Mouse (Mus musculus) CH12.LX (cell line): ENCODE data around the gene Dnah3. TPM values are rescaled to one million over a fixed set of nuclear protein-coding genes. Genes with fewer than 3 reads are reported as not detected.
A peak's percentile ranks its signal among the peaks of the same experiment; 100 is the strongest.

Source experiments
- DNase-seq: peaks from one replicate; pipeline ENCODE4 v3.0.0-alpha.2; 2013; ENCODE audit errors: extremely low read depth
- H3K27ac ChIP-seq: 2 replicates; pipeline ENCODE4 v1.5.1; 2012; ENCODE audit warnings: low read depth, mild to moderate bottlenecking, control low read depth, moderate library complexity; ENCODE audit not compliant: insufficient read depth
- H3K27me3 ChIP-seq: replicated peaks from 2 replicates; pipeline ENCODE3; 2012; ENCODE audit warnings: inconsistent platforms
- H3K36me3 ChIP-seq, 2 experiments: replicated peaks in 1 of 2; 2 replicates each; pipeline versions ENCODE3 to v1.6.1; 2012; ENCODE audit warnings: inconsistent platforms in 1 of 2, low read length in 1 of 2, mild to moderate bottlenecking in 1 of 2, mixed read lengths in 1 of 2, moderate library complexity in 1 of 2; ENCODE audit not compliant: control insufficient read depth in 1 of 2, insufficient read depth in 1 of 2
- H3K4me1 ChIP-seq, 2 experiments: 2 replicates each; pipeline ENCODE4 v1.6.1; 2012; ENCODE audit warnings: inconsistent platforms in 1 of 2, moderate library complexity in 1 of 2; ENCODE audit not compliant: insufficient read depth in 2 of 2, control insufficient read depth in 1 of 2
- H3K4me2 ChIP-seq: 2 replicates; pipeline ENCODE4 v1.6.1; 2012; ENCODE audit warnings: low read depth, mild to moderate bottlenecking, control low read depth; ENCODE audit not compliant: poor library complexity, insufficient read depth, severe bottlenecking
- H3K4me3 ChIP-seq, 3 experiments: fragments of 150-350 bp in 1 of 3; sonication (generic) in 1 of 3; replicated peaks in 1 of 3; 2 replicates each; pipeline versions ENCODE3 to v1.5.1; 2011 to 2012; ENCODE audit warnings: low read depth in 2 of 3, low read length in 2 of 3, mild to moderate bottlenecking in 2 of 3, moderate library complexity in 2 of 3, control low read depth in 1 of 3, improper control_type of control experiment in 1 of 3, inconsistent platforms in 1 of 3, mixed read lengths in 1 of 3; ENCODE audit not compliant: poor library complexity in 1 of 3
- H3K79me2 ChIP-seq: replicated peaks from 2 replicates; pipeline ENCODE4 v1.6.1; 2012; ENCODE audit warnings: mild to moderate bottlenecking, moderate library complexity; ENCODE audit not compliant: control insufficient read depth, poor library complexity, insufficient read depth, severe bottlenecking; ENCODE audit errors: extremely low read depth
- H3K9ac ChIP-seq: 2 replicates; pipeline ENCODE4 v1.6.1; 2012; ENCODE audit warnings: low read depth, mild to moderate bottlenecking, control low read depth, moderate library complexity; ENCODE audit not compliant: insufficient read depth
- H3K9me3 ChIP-seq: replicated peaks from 2 replicates; pipeline ENCODE3; 2012; ENCODE audit warnings: low read length, inconsistent platforms, mixed read lengths
- CHD1 ChIP-seq: IDR thresholded peaks from 2 replicates; pipeline ENCODE4 v1.6.1; 2012; ENCODE audit warnings: low read depth, low read length, improper control_type of control experiment, inconsistent platforms
- CTCF ChIP-seq, 2 experiments: IDR thresholded peaks in 1 of 2; conservative IDR thresholded peaks in 1 of 2; 2 replicates each; pipeline ENCODE4 v1.5.1; 2011 to 2012; ENCODE audit warnings: low read depth in 2 of 2, low read length in 2 of 2, improper control_type of control experiment in 1 of 2, inconsistent platforms in 1 of 2, mild to moderate bottlenecking in 1 of 2, moderate library complexity in 1 of 2
- E2F4 ChIP-seq: IDR thresholded peaks from 2 replicates; pipeline ENCODE4 v1.6.1; 2011; ENCODE audit warnings: low read depth, low read length, improper control_type of control experiment; ENCODE audit not compliant: insufficient replicate concordance
- ELF1 ChIP-seq: IDR thresholded peaks from 2 replicates; pipeline ENCODE4 v1.6.1; 2014; ENCODE audit warnings: low read depth, mild to moderate bottlenecking, inconsistent platforms, low read length, improper control_type of control experiment
- ETS1 ChIP-seq: conservative IDR thresholded peaks from 2 replicates; pipeline ENCODE4 v1.6.1; 2012; ENCODE audit warnings: low read depth, mild to moderate bottlenecking, inconsistent platforms, low read length, improper control_type of control experiment, moderate library complexity
- GABPA ChIP-seq: IDR thresholded peaks from 2 replicates; pipeline ENCODE4 v1.6.1; 2012; ENCODE audit warnings: low read depth, low read length, improper control_type of control experiment, inconsistent platforms; ENCODE audit not compliant: insufficient replicate concordance
- HCFC1 ChIP-seq: IDR thresholded peaks from 2 replicates; pipeline ENCODE4 v1.6.1; 2012; ENCODE audit warnings: low read depth, mild to moderate bottlenecking, inconsistent platforms, low read length, improper control_type of control experiment
- JUN ChIP-seq: IDR thresholded peaks from 2 replicates; pipeline ENCODE4 v1.6.1; 2011; ENCODE audit warnings: low read depth, mild to moderate bottlenecking, low read length, improper control_type of control experiment, moderate library complexity; ENCODE audit not compliant: insufficient read depth
- KAT2A ChIP-seq: IDR thresholded peaks from 2 replicates; pipeline ENCODE4 v1.6.1; 2012; ENCODE audit warnings: low read length, improper control_type of control experiment, inconsistent platforms; ENCODE audit not compliant: insufficient replicate concordance
- MAFK ChIP-seq: IDR thresholded peaks from 2 replicates; pipeline ENCODE4 v1.6.1; 2011; ENCODE audit warnings: low read length, improper control_type of control experiment; ENCODE audit not compliant: insufficient replicate concordance
- MAX ChIP-seq: IDR thresholded peaks from 2 replicates; pipeline ENCODE4 v1.6.1; 2011; ENCODE audit warnings: low read length, improper control_type of control experiment
- MAZ ChIP-seq: IDR thresholded peaks from 2 replicates; pipeline ENCODE4 v1.6.1; 2012; ENCODE audit warnings: low read depth, mild to moderate bottlenecking, inconsistent platforms, low read length, improper control_type of control experiment, moderate library complexity
- MEF2A ChIP-seq: IDR thresholded peaks from 2 replicates; pipeline ENCODE4 v1.6.1; 2014; ENCODE audit warnings: low read depth, mild to moderate bottlenecking, inconsistent platforms, low read length, improper control_type of control experiment, borderline replicate concordance
- MYC ChIP-seq: IDR thresholded peaks from 2 replicates; pipeline ENCODE4 v1.6.1; 2011; ENCODE audit warnings: low read depth, mild to moderate bottlenecking, improper control_type of control experiment, low read length
- NELFE ChIP-seq: IDR thresholded peaks from 2 replicates; pipeline ENCODE4 v1.6.1; 2011; ENCODE audit warnings: low read depth, low read length, improper control_type of control experiment
- NRF1 ChIP-seq: IDR thresholded peaks from 2 replicates; pipeline ENCODE4 v1.6.1; 2014; ENCODE audit warnings: low read depth, mild to moderate bottlenecking, inconsistent platforms, low read length, improper control_type of control experiment, moderate library complexity
- POLR2A ChIP-seq: IDR thresholded peaks from 2 replicates; pipeline ENCODE4 v1.6.1; 2011; ENCODE audit warnings: low read depth, mild to moderate bottlenecking, improper control_type of control experiment, low read length
- RAD21 ChIP-seq: IDR thresholded peaks from 2 replicates; pipeline ENCODE4 v1.6.1; 2011; ENCODE audit warnings: low read depth, mild to moderate bottlenecking, low read length, improper control_type of control experiment, moderate library complexity
- SIN3A ChIP-seq: IDR thresholded peaks from 2 replicates; pipeline ENCODE4 v1.6.1; 2012; ENCODE audit warnings: low read length, improper control_type of control experiment, inconsistent platforms
- SMC3 ChIP-seq: IDR thresholded peaks from 2 replicates; pipeline ENCODE4 v1.6.1; 2011; ENCODE audit warnings: low read depth, low read length, improper control_type of control experiment
- TBP ChIP-seq: conservative IDR thresholded peaks from 2 replicates; pipeline ENCODE4 v1.6.1; 2011; ENCODE audit warnings: low read depth, low read length, improper control_type of control experiment
- TCF12 ChIP-seq: IDR thresholded peaks from 2 replicates; pipeline ENCODE4 v1.6.1; 2014; ENCODE audit warnings: low read depth, mild to moderate bottlenecking, inconsistent platforms, low read length, improper control_type of control experiment
- UBTF ChIP-seq: IDR thresholded peaks from 2 replicates; pipeline ENCODE4 v1.6.1; 2012; ENCODE audit warnings: low read depth, mild to moderate bottlenecking, inconsistent platforms, low read length, improper control_type of control experiment, moderate library complexity
- USF2 ChIP-seq: conservative IDR thresholded peaks from 2 replicates; pipeline ENCODE4 v1.6.1; 2011; ENCODE audit warnings: low read depth, low read length, improper control_type of control experiment
- ZC3H11A ChIP-seq: IDR thresholded peaks from 2 replicates; pipeline ENCODE4 v1.6.1; 2012; ENCODE audit warnings: low read depth, mild to moderate bottlenecking, inconsistent platforms, low read length, improper control_type of control experiment
- ZMIZ1 ChIP-seq: IDR thresholded peaks from 2 replicates; pipeline ENCODE4 v1.6.1; 2012; ENCODE audit warnings: low read depth, mild to moderate bottlenecking, inconsistent platforms, low read length, improper control_type of control experiment
- dilution Hi-C: fragments of 300-500 bp; cut with MboI; formaldehyde crosslinking; loops from 2 replicates; pipeline ENCODE4 v1.14.3; 2020; ENCODE audit warnings: low sequenced_read_pairs; ENCODE audit not compliant: extremely low pct_unique_long_range_greater_than_20kb, extremely low pct_ligation_motif_present
- in situ Hi-C: fragments of 300-500 bp; cut with MboI; formaldehyde crosslinking; loops from 3 replicates; pipeline ENCODE4 v1.14.3; 2019; ENCODE audit warnings: low sequenced_read_pairs, low pct_ligation_motif_present, low pct_unique_long_range_greater_than_20kb, mixed read lengths
- polyA plus RNA-seq: library from polyadenylated mRNA; unstranded; fragments of >175 nt; gene quantifications from 2 replicates; pipeline ENCODE4 v1.2.1, GENCODE M21; 2012; ENCODE audit warnings: low read depth; ENCODE audit not compliant: insufficient read length
- total RNA-seq, 2 experiments: library from RNA; depleted of rRNA; stranded (reverse); fragments of 300-350 nt in 1 of 2; fragments of >200 nt in 1 of 2; gene quantifications; 2 replicates each; pipeline ENCODE4 v1.2.3; 2012 to 2014

Dnah3 gene
- total and polyA plus RNA-seq, 3 experiments: not detected

DNA sequence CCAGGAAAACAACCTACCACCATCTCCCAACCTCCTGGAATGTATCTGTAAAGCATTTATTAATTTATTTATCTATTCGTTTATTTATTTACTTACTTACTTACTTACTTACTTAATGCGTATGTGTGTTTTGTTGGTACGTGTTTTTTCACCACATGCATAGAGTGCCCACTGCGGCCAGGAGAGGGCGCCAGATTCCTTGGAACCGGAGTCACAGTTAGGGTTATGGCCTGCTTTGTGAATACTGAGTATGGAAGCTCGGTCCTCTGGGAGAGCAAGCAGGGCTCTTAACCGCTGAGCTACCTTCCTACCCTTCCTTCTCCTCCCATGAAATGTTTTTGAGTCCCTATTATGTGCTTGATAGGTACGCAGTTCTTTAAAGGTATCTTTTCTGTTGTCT, 3.3 kb upstream of the Dnah3 start:
- peaks cover 0 to 5% of the 10 kb centered on the region in 2 experiments; a peak in 1 of 4 replicates for H3K4me1 ChIP-seq
- no peaks in the 10 kb centered on the region for H3K27me3 ChIP-seq
- TF ChIP-seq MAFK (no peak), TCF12 (no peak), CHD1 (no peak), ZC3H11A (no peak), NELFE (no peak), RAD21 (peak; percentile 56), HCFC1 (no peak), TBP (no peak), CTCF (conservative IDR thresholded peaks at IDR 0.05 in 1 of 2, IDR thresholded peaks at IDR 0.05 in 1 of 2; ENCODE audit: low read depth in 2 of 2, low read length in 2 of 2) (peak in 1 of 2 experiments; percentile 76; a peak in 2 of 4 replicates), MAZ (no peak), SMC3 (peak; percentile 57), E2F4 (no peak), GABPA (no peak), MEF2A (no peak), JUN (no peak), MAX (no peak), ETS1 (no peak), NRF1 (no peak), UBTF (no peak), KAT2A (no peak), ZMIZ1 (no peak), ELF1 (no peak), MYC (no peak), POLR2A (no peak)
- TF ChIP-seq, all 38 proteins: peak for 3
- H3K4me3 ChIP-seq: no peak overlapping the region
- dilution Hi-C loops: no loop called here
- no peaks in the 10 kb centered on the region for H3K36me3 ChIP-seq
- no peaks in the 10 kb centered on the region for H3K79me2 ChIP-seq
- H3K9ac ChIP-seq: no peak overlapping the region
- peak; percentile 58 for DNase-seq
- no peak overlapping the region for H3K4me2 ChIP-seq
- H3K9me3 ChIP-seq: no peaks in the 10 kb centered on the region
- H3K27ac ChIP-seq: no peak overlapping the region
- in situ Hi-C loops: no loop called here

DNA sequence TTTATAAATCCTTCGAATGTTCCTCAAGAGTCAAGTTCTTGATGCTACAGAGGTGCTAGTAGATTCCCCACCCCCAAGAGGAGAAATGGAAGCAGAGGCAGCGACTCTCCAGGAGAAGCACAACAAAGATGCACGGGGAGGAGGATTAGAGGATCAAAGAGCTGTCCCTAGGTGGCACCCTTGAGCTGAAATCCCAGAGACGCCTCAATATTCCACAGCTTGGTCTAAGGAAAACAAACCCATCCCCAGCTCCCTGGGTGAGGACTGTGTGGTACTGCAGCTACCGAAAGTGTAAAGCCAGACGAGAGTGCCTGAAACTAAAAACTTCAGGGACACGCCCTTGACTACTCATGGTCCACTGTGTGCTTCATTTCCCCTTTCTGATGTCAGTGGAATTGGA, 2.8 kb upstream of the Dnah3 start:
- Histone ChIP-seq H3K79me2 (no peaks in the 10 kb centered on the region), H3K36me3 (no peaks in the 10 kb centered on the region), H3K27me3 (no peaks in the 10 kb centered on the region), H3K4me3 (no peak overlapping the region), H3K4me1 (peaks cover 0 to 5% of the 10 kb centered on the region in 2 experiments; a peak in 1 of 4 replicates), H3K27ac (no peak overlapping the region), H3K9ac (no peak overlapping the region), H3K9me3 (no peaks in the 10 kb centered on the region), H3K4me2 (peak overlapping the region; percentile 35; the same call in 1 of the 2 replicates)
- dilution Hi-C loops (no loop called here), in situ Hi-C loops (no loop called here)
- peak; percentile 20 for DNase-seq
- no peak for TF ChIP-seq TBP
- peak; percentile 23 for TF ChIP-seq RAD21
- TF ChIP-seq ZC3H11A: no peak
- peak; percentile 52 to 62 for TF ChIP-seq CTCF (conservative IDR thresholded peaks at IDR 0.05 in 1 of 2, IDR thresholded peaks at IDR 0.05 in 1 of 2; ENCODE audit: low read depth in 2 of 2, low read length in 2 of 2)
- TF ChIP-seq SIN3A: no peak
- TF ChIP-seq USF2: no peak
